Mouse (Mus musculus): ENCODE data around the gene Gm5771.
"Not testable (repeated sequence)": the region's sequence is repeated elsewhere in the genome, so short reads cannot be mapped to it uniquely, and the experiment has no call there.

The Gm5771 gene

GRCm38 (mm10) chr6:41392056-41392455 is at the start of gene Gm5771:
Gene Gm5771, plus strand, starts transcription at chr6:41392356.
- in situ Hi-C loops (cut with MboI, MseI): not testable (repeated sequence)

GRCm38 (mm10) chr6:41353932-41354331 is 38.2 kb upstream of the Gm5771 start, which contains the start of gene Try10:
Gene Try10, plus strand, starts transcription at chr6:41354105.
- in situ Hi-C loops (cut with MboI, MseI): no loop called here

GRCm38 (mm10) chr6:41373772-41374171 is 18.4 kb upstream of the Gm5771 start:
- in situ Hi-C loops (cut with MboI, MseI): not testable (repeated sequence)

- in situ Hi-C loops (cut with MboI, MseI): not testable (repeated sequence)
These were observed 14.6 kb upstream of the Gm5771 start, which contains the start of gene Prss3 for GRCm38 (mm10) chr6:41377578-41377977. Gene Prss3, minus strand, starts transcription at chr6:41377678.

- in situ Hi-C loops (cut with MboI, MseI): no loop called here
These were observed 5.4 kb upstream of the Gm5771 start for GRCm38 (mm10) chr6:41386781-41387180.

GRCm38 (mm10) chr6:41391640-41392039 is 516 bp upstream of the Gm5771 start:
- in situ Hi-C loops (cut with MboI, MseI): not testable (repeated sequence)

- in situ Hi-C loops (cut with MboI, MseI): not testable (repeated sequence)
These were observed 50.1 kb downstream of the Gm5771 start for GRCm38 (mm10) chr6:41442261-41442660.

- in situ Hi-C loops (cut with MboI, MseI): not testable (repeated sequence)
These were observed 53.9 kb downstream of the Gm5771 start, which contains the start of gene Gm10334 for GRCm38 (mm10) chr6:41446045-41446444. Gene Gm10334, minus strand, starts transcription at chr6:41446145.
